Mouse (Mus musculus) myocyte (in vitro differentiated cells): Measurements from ENCODE around the gene Fam83d.

Experiments
- E2F4 ChIP-seq: IDR thresholded peaks from one replicate; pipeline ENCODE4 v1.6.1; 2011; ENCODE audit warnings: mild to moderate bottlenecking, control low read depth, moderate library complexity; ENCODE audit not compliant: insufficient read depth
- MAX ChIP-seq: IDR thresholded peaks from one replicate; pipeline ENCODE4 v1.6.1; 2011; ENCODE audit warnings: low read depth, mild to moderate bottlenecking, control low read depth
- MYOD1 ChIP-seq, 3 experiments: IDR thresholded peaks; one replicate each; pipeline ENCODE4 v1.6.1; 2011; ENCODE audit warnings: control low read depth in 2 of 3, low read depth in 2 of 3, mild to moderate bottlenecking in 2 of 3, moderate library complexity in 1 of 3; ENCODE audit not compliant: insufficient read length in 2 of 3, control insufficient read depth in 1 of 3
- POLR2A ChIP-seq: IDR thresholded peaks from one replicate; pipeline ENCODE4 v1.6.1; 2011; ENCODE audit warnings: low read depth, mild to moderate bottlenecking, control low read depth, moderate library complexity; ENCODE audit not compliant: insufficient read length
- POLR2AphosphoS2 ChIP-seq: IDR thresholded peaks from one replicate; pipeline ENCODE4 v1.6.1; 2011; ENCODE audit warnings: low read depth, control low read depth; ENCODE audit not compliant: insufficient read length
- TCF12 ChIP-seq: IDR thresholded peaks from one replicate; pipeline ENCODE4 v1.6.1; 2011; ENCODE audit warnings: mild to moderate bottlenecking, control low read depth; ENCODE audit not compliant: poor library complexity, insufficient read depth, severe bottlenecking
- USF1 ChIP-seq: IDR thresholded peaks from one replicate; pipeline ENCODE4 v1.6.1; 2011; ENCODE audit warnings: low read depth, mild to moderate bottlenecking, control low read depth, moderate library complexity

- TF ChIP-seq E2F4 (no peak), POLR2A (no peak), POLR2AphosphoS2 (no peak), MAX (no peak), USF1 (no peak), TCF12 (no peak), MYOD1 (IDR thresholded peaks at IDR 0.05; ENCODE audit: control insufficient read depth in 1 of 3, insufficient read length in 2 of 3, low read depth in 2 of 3) (no peak)
These were observed 35.7 kb downstream of the Fam83d start for GRCm38 (mm10) chr2:158803575-158803974.
